Mouse (Mus musculus) liver, adult 2 months (tissue): ENCODE data around the gene Aldob.

Experiments used
- CTCF ChIP-seq: fragments of 200-500 bp; IDR thresholded peaks from 2 replicates; pipeline ENCODE4 v1.5.1; 2011; ENCODE audit warnings: low read depth, low read length, control low read depth
- POLR2A ChIP-seq: fragments of 200-500 bp; IDR thresholded peaks from 2 replicates; pipeline ENCODE4 v1.6.1; 2011; ENCODE audit warnings: low read length, control low read depth; ENCODE audit not compliant: insufficient read depth; ENCODE audit errors: extremely low read depth

GRCm38 (mm10) chr4:49540966-49541365, 8.4 kb downstream of the Aldob start:
- TF ChIP-seq CTCF = no peak
- no peak for TF ChIP-seq POLR2A
